Mouse (Mus musculus): ENCODE data around the gene Pnpla2.

DNA sequence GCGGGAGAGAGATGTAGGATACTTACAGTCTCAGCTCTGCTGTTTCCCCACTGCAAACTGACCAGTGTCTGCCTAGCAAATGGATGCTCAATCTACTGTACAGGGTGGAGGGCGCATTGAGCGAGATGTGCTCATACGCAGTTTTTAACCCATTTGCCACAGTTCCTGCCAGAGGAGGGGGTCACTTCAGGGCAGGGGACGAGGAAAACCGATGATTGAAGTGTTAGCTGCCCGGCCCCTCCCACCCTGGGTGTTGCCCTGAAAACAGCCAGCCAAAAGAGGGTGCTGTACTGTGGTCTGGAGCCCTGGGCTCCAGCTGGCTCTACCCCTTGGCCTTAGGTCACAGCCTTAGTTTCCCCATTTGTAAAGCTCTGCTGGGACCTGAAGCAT is 22.0 kb downstream of the Pnpla2 start:
- no peak for TF ChIP-seq CTCF (IDR thresholded peaks at IDR 0.05; ENCODE audit: control insufficient read depth, insufficient read depth, low read length)
- no peak for TF ChIP-seq POLR2A (IDR thresholded peaks at IDR 0.05; ENCODE audit: borderline replicate concordance, control insufficient read depth, low read depth, low read length)

All from bone marrow, adult 2 months (tissue).